Mouse (Mus musculus) adrenal gland, adult (tissue): ENCODE measurements at regions not wholly inside any gene's neighbourhood (a gene's known extent, or its start where the extent isn't known, plus 50 kb on each side); places are given as distances from the start of the nearest gene placed in this dataset.

Source experiments
- DNase-seq, 2 experiments: peaks; one replicate each; pipeline ENCODE4 v3.0.0; 2022 to 2023; ENCODE audit warnings: low spot score in 1 of 2; ENCODE audit not compliant: inconsistent age in 2 of 2

DNA sequence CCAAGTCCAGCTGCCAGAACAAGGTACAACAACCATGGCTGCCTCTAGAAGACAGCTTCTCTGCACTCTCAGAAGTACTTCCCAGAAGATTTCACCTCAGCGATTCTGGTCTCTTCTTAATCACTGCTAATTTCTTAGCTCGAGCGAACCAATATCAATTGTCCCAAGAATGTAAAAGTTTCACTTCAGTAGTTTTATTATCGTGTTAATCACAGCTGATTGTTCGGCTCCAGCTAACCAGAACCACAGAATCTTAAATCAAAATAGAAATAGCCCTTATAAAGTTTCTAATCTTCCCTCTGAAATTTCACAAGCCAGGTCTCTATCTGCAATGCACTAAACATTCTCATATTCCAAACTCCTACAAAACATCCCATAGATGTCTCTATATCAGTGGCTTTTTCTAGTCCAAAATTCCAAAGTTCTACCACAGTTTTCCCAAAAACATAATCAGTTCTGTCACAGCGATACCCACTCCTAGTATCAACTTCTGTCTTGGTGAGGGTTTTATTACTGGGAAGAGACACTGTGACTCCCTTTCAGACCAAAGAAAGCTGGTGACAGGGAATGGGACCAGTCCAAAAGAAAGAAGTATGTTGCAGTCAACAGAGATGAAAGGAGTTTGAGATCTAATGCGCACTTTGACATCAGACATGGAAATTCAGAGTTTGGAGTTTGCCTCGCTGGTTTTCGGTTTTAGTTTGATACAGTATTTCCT, 130.2 kb downstream of the Gm10283 start:
- DNase-seq = no peak

DNA sequence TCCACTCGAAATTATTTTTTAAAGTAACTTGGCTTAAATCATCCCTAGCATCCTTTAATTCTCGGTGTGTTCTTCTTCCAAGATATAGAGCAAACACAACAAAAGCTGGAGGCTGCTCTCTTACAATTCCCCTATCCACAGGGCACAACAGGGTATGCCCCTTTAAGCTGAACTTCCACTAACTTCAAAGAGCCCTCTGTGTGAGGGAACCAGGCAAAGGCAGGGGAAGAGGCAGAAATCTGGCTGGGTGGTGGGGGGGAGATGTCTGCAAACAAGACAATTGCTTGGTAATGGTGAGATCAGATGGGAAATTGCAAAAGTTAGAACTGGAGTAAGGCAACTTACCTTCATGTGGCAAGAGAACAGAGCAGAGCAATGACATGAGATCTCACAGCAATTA, 154.7 kb downstream of the Gm10283 start:
- no peak for DNase-seq

DNA sequence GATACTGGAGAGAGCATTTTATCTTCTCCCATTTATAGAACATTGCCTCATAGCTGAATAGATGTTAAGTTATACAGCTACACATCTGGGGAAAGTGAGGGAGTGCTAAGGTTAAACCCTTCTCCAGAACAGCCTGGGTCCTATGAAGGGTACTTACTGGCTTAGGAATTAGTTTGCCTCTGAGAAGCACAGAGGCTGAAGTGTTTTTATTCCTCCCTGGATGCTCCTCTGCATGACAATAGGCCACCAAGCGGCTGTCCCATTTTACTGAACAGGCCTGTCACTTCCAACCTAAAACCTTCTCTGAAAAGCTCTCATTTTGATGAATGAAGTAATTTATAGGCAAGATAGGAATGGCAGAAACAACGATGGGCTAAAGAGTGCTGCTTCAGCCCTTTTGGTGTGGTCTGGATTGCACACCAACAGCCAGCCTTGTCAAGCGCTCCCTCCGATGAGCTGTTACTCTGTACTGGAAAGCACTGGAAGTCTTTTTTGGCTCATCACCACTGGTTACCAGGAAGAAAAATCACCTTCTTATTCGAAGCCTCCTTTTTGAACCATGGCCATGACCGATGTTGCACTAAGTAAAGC, 157.1 kb downstream of the Gm10283 start:
- no peak for DNase-seq

DNA sequence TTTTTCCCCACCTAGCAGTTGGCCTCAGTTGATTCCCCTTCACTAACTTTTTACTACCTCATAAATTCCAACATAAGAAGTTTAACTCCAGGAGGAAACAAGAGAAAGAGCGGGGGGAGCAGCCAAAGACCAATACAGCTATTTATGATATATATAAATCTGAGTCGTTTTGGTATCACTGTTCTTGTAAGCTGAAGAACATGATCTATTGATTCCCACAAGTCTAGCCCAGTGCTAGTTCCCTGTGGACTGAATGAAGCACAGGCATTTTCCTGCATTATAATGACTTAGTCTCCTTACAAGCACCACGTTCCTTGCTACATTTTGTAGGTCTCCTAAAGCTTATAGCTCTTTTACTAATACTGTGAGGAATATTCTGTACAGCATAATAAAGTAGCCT, 187.5 kb downstream of the Gm10283 start:
- no peak for DNase-seq

DNA sequence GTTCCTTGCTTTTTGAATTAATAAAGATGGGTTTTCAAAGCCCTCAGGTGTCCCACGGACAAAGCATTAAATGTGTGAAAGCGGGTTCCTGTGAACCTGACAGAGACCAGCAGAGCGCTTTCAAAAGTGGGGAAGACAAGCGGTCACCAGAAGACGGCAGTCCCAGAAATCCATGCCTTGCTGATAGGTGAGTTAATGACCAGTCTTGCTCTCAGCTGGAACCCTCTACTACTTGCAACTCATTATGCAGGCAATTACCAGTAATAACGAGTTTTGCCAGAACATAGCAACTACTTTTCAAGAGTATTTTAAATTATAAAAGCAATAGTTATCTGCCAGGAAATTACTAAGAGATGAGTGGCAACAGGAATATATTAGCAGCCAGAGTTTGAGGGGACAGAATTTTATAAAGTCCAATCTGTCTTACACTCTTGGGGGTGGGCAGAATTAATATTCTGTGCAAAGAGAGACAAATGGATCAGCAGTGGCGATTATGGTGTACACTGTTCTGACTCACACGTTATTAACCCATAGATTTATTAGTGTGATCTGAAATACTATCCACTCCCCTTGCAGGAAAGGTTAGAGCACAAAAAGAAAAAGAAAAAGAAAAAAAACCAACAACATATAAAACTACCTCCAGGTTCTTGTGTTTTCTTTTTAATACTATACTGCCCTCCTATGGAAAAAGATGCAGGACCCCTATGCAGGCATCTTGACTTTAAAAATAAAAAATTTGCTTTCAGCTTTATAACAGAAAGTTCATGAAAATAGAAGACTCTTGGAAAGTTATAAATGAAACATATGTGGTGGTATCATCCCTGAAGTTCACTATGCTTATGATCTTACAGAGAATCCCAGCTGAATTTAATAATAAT, 188.8 kb downstream of the Gm10283 start:
- no peak for DNase-seq

DNA sequence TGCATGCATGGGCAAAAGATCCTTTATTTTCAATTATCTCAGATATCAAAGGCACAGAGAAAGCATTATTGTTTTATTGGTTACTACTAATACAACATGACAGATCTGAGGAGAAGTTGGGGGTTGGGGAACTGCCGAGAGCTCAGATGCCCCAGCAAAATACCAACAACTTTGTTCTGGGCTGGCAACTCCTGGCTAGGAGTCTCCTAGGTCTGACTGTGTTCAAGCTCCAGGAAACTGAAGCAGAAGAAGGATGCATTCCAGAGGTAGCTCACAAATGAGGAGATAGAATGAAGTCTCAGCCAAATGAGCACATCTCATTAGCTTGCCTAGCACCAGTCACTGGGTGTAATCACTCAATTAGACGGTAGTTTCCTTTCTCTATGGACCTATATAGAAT, 192.9 kb downstream of the Gm10283 start:
- no peak for DNase-seq

DNA sequence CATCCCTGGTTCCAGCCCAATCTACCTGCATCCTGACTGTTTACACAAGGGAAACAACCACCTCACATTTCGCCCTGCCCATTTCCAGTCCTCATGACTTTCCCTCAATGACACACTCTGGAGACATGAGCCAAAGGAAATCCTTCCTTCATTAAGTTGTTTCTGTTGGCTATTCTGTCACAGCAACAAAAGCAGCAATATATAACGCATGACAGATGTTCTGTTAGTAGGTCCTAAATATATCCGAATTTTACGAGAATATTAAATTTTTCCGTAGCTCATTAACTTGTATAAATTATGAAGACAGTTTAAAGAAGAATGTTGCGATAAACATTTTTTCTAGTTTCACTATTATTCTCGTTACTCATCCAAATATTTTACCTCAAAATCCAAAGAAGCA, 201.7 kb downstream of the Gm10283 start:
- DNase-seq = no peak

DNA sequence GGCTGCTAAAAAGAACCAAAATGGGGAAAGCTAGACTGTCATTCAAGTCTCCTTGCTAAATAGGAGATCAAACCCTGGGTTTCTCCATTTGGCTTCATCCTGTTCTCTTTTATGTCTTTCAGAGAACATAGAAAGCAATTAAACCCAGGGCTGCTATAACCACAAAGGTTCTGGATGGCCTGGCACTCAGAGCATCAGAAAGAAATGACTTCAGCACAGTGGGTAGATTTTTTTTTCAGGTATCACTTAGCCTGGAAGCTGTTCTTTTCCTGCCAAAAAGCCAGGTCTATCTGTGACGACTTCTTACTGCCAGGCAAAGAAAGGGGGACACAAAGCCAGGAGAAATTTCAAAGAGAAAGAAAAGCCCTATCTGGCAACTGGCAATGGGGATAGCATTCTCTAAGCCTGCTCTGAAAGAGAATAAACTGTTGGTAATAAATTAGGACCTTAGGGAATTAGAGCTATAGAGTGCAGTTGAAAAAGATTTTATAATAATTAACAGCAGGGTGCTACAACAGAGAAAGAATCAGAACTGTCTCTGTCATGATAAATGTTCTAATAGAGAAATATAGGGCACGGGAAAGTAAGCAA, 225.7 kb downstream of the Gm10283 start:
- DNase-seq = no peak

DNA sequence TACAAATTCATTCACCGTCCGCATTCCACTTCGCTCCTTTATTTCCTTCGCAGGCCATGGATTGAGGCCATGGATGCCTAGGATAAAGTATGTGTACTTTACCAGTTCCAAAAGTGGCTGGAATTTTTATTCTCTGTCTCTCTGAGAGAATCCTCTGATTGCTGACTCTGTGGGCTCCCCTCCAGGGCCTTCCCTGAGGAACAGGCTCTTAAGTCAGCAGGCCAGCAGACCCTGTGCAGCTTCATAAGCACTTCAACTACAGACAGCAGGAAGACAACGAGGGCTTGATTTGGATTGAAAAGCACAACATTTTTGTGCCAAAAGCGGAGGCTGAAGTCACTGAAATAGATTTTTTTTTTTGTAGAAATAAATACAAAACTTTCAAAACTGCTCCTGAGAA, 252.7 kb downstream of the Gm10283 start:
- no peak for DNase-seq

DNA sequence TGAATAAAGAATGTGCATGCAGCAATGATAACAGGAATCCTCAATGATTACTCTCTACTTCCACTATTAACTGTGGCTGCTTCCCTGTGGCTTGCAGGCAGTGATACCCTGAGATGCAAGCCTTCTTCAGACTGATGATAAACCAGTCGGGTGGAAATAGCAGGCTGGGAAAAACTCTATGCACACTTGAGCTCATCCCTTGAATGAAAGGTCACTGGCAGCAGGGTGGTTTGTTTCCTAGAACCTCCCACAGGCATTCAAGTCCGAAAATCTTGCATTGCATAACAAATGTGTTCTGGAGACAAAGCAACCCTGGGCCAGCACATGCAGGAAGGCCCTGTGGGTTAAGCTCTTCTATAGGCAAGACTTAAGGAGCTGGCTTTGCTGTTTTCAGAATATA, 253.3 kb downstream of the Gm10283 start:
- DNase-seq = peak in 1 of 2 experiments; percentile 74

DNA sequence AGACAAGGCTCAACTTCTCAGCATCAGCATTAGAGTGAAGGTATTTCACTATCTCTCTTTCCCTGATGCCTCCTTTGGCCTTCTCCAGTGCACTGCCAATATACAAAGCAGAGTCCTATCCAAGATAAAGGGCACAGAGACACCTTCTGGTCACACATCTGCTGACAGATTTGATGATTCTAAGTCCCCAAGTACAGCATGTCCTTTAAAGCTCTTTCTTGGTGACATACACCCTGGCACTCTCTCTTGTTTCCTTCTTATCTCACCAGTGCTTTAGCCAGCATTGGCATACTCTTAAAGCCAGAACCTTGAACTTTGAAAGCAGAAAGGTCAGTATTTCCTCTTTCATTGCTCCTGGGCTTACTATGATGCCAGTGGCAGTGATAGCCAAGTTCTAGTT, 255.4 kb downstream of the Gm10283 start:
- peak; percentile 63 to 80 for DNase-seq

DNA sequence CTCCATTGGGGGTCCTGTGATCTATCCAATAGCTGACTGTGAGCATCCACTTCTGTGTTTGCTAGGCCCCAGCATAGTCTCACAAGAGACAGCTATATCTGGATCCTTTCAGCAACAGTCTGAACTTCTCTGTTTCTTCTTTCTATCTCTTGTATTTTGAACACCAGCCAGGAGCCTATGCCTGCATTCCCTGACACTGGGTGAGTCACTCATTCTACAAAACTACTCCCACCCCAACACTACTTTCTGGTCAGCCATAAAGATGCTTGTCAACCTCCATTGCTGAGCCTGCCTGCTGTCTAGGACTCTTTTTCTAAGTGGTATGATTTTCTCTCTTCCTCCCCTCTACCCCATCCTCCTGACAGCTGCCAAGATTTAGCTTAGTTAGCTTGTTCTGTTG, 261.6 kb downstream of the Gm10283 start:
- DNase-seq = no peak

DNA sequence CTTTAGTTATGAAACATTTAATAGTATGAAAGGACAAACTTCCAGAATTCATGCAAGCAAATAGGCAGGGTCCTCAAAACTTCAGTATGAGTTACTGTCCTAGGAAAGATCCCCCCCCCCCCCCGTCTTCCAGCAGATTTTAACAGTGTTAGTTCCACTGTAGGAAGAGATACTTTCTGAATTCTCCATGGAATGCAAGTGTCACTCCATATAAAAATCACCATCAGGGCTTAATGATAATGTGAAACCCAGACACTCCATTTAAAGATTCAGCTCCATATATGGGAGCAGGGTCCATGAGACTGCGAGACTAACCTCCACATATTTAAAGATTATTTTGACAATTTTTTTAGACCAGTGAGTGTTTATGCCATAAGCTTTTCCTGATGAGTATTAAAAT, 282.1 kb downstream of the Gm10283 start:
- DNase-seq = no peak

DNA sequence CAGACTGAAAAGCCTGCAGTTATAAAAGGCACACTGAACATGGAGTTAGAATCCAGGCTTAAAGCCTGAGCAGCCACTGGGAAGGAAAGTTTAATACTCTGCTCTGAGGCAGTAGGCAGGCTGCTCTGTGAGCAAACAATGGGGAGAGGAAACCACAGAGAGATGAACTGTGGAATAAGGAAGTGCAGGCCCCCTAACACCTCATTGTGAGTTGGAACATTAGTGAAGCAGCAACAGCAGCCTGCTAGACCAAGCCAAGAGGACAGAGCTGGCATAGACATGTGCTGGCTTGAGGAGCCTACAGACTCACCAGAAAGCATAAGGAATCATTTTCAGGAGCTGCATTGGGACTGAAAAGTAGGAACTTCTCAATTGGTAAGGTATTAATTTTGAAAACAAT, 307.4 kb downstream of the Gm10283 start:
- no peak for DNase-seq

DNA sequence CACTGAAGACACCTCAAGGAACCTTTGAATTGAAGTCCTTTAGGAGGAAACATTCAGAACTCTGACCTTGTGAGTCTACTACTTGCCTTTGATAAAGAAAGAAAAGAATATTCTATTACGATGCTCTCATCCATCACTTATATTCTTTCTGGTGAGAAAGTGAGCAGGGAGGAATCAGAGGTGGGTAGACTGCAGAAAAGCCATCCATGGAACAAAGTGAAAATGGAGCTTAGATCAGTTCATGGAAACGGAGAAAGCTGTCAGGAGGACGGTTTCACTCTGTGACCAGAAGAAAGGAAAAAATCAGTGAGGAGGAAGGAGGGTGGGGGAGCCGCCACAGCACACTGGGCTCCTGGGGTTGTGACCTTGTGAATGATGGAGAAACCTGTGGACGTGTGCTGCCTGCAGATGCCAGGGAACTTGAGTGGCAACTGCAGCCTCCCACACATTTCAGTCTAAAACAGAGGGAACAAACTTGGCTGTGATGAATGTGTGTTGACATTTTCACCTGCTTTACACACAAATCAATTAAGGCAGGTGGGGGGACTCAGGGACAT, 335.2 kb downstream of the Gm10283 start:
- no peak for DNase-seq
